Mouse (Mus musculus) lung, embryonic 16.5 days (tissue): Measurements from ENCODE around the gene Mfrp. TPM values are rescaled to one million over a fixed set of nuclear protein-coding genes. Genes with fewer than 3 reads are reported as not detected.

ENCODE experiments used
- ATAC-seq: fragments of 200-750 bp; cut with Nextera tagmentation; 2 replicates; pipeline ENCODE4 v1.8.0; 2017; ENCODE audit warnings: low read depth, mild to moderate bottlenecking, moderate library complexity
- H3K27ac ChIP-seq: fragments of 300-500 bp; sonication (generic); 2 replicates; pipeline ENCODE4 v1.5.1; 2014; ENCODE audit warnings: mild to moderate bottlenecking, control low read depth, low read length
- H3K27me3 ChIP-seq: fragments of 300-500 bp; sonication (generic); 2 replicates; pipeline ENCODE4 v1.6.1; 2014; ENCODE audit warnings: low read depth, low read length, mixed read lengths; ENCODE audit not compliant: control insufficient read depth, insufficient read depth
- H3K36me3 ChIP-seq: fragments of 300-500 bp; sonication (generic); 2 replicates; pipeline ENCODE4 v1.6.1; 2014; ENCODE audit warnings: low read length; ENCODE audit not compliant: control insufficient read depth, insufficient read depth
- H3K4me1 ChIP-seq: fragments of 300-500 bp; sonication (generic); replicated peaks from 2 replicates; pipeline ENCODE4 v1.6.1; 2014; ENCODE audit warnings: low read length, mixed read lengths; ENCODE audit not compliant: control insufficient read depth, insufficient read depth
- H3K4me2 ChIP-seq: fragments of 300-500 bp; sonication (generic); 2 replicates; pipeline ENCODE4 v1.6.1; 2014; ENCODE audit warnings: low read depth, low read length, control low read depth
- H3K4me3 ChIP-seq: fragments of 300-500 bp; sonication (generic); 2 replicates; pipeline ENCODE4 v1.5.1; 2014; ENCODE audit warnings: mild to moderate bottlenecking, low read length, control low read depth
- H3K9ac ChIP-seq: fragments of 300-500 bp; sonication (generic); 2 replicates; pipeline ENCODE4 v1.6.1; 2014; ENCODE audit warnings: low read length, control low read depth
- H3K9me3 ChIP-seq: fragments of 300-500 bp; sonication (generic); 2 replicates; pipeline ENCODE4 v1.6.1; 2016; ENCODE audit warnings: low read length; ENCODE audit not compliant: control insufficient read depth
- WGBS: fragments of 180-500 bp; shearing (Covaris S2); extraction: QIAGEN DNeasy Blood & Tissue Kit; methylation state at CpG from one replicate; pipeline ENCODE4 v1.1.7; 2014; 5-methylcytosine and 5-hydroxymethylcytosine counted together
- polyA plus RNA-seq: library from polyadenylated mRNA; unstranded; fragments of >200 nt; fragmentation: Nextera tagmentation; extraction: Ambion mirVana; gene quantifications from 2 replicates; pipeline ENCODE4 v1.2.1, GENCODE M21; 2015

The Mfrp gene
- polyA plus RNA-seq, 1 experiment from 2014 or later = 0.21 TPM

GRCm38 (mm10) chr9:44083392-44084121 is 18.0 kb upstream of the Mfrp start:
- Histone ChIP-seq H3K4me2 (peak overlapping the region; percentile 99), H3K4me3 (peak overlapping the region; percentile 65), H3K27me3 (peaks cover 18% of the 10 kb centered on the region), H3K36me3 (no peaks in the 10 kb centered on the region), H3K9me3 (no peaks in the 10 kb centered on the region), H3K27ac (no peak overlapping the region), H3K4me1 (peaks cover 39% of the 10 kb centered on the region), H3K9ac (no peak overlapping the region)
- WGBS = 8% methylated on average over 23 of the region's 23 CpGs
- 0 out of 2 replicates have a peak, but pooled peaks have one; percentile 3 for ATAC-seq

- peak overlapping the region; percentile 65 for H3K4me3 ChIP-seq
- peak overlapping the region; percentile 99 for H3K4me2 ChIP-seq
- H3K27me3 ChIP-seq = peaks cover 18% of the 10 kb centered on the region
- H3K36me3 ChIP-seq = no peaks in the 10 kb centered on the region
- peak; percentile 11; the same call in 1 of the 2 replicates for ATAC-seq
- H3K4me1 ChIP-seq = peaks cover 35% of the 10 kb centered on the region
- H3K9ac ChIP-seq = peak overlapping the region; percentile 82
- H3K27ac ChIP-seq = peak overlapping the region; percentile 7; the same call in 1 of the 2 replicates
- WGBS = 1% methylated on average over 14 of the region's 14 CpGs
- no peaks in the 10 kb centered on the region for H3K9me3 ChIP-seq
Measured at GRCm38 (mm10) chr9:44084236-44084635, 17.3 kb upstream of the Mfrp start.

- peak overlapping the region; percentile 99 for H3K4me2 ChIP-seq
- H3K9ac ChIP-seq = peak overlapping the region; percentile 82
- ATAC-seq = peak; percentile 87
- no peaks in the 10 kb centered on the region for H3K36me3 ChIP-seq
- peaks cover 18% of the 10 kb centered on the region for H3K27me3 ChIP-seq
- no peaks in the 10 kb centered on the region for H3K9me3 ChIP-seq
- under 1% methylated on average over 60 of the region's 62 CpGs for WGBS
- no peak overlapping the region for H3K27ac ChIP-seq
- H3K4me3 ChIP-seq = peak overlapping the region; percentile 65
- H3K4me1 ChIP-seq = peaks cover 32% of the 10 kb centered on the region
Measured at GRCm38 (mm10) chr9:44084659-44085229, 16.8 kb upstream of the Mfrp start.

- H3K4me2 ChIP-seq = peak overlapping the region; percentile 99
Measured at GRCm38 (mm10) chr9:44085276-44085675, 16.3 kb upstream of the Mfrp start.

GRCm38 (mm10) chr9:44085741-44086665 is 15.5 kb upstream of the Mfrp start:
- no peak for ATAC-seq
- Histone ChIP-seq H3K27ac (no peak overlapping the region), H3K9me3 (no peaks in the 10 kb centered on the region), H3K36me3 (no peaks in the 10 kb centered on the region), H3K4me1 (peaks cover 32% of the 10 kb centered on the region), H3K27me3 (peaks cover 18% of the 10 kb centered on the region), H3K4me2 (peak overlapping the region; percentile 99; the same call in 1 of the 2 replicates), H3K9ac (no peak overlapping the region), H3K4me3 (no peak overlapping the region; the same call in 1 of the 2 replicates)
- WGBS = 61% methylated on average over 14 of the region's 15 CpGs

More at GRCm38 (mm10) chr9:44085276-44085675, 16.3 kb upstream of the Mfrp start:
- Histone ChIP-seq H3K36me3 (no peaks in the 10 kb centered on the region), H3K27me3 (peaks cover 18% of the 10 kb centered on the region), H3K9me3 (no peaks in the 10 kb centered on the region), H3K4me3 (peak overlapping the region; percentile 65), H3K9ac (peak overlapping the region; percentile 82), H3K4me1 (peaks cover 32% of the 10 kb centered on the region), H3K27ac (no peak overlapping the region)
- ATAC-seq = peak; percentile 31; the same call in 1 of the 2 replicates
- 6% methylated on average over 10 of the region's 10 CpGs for WGBS

- Histone ChIP-seq H3K4me2 (no peak overlapping the region), H3K9me3 (no peaks in the 10 kb centered on the region), H3K36me3 (no peaks in the 10 kb centered on the region), H3K4me1 (peaks cover 32% of the 10 kb centered on the region), H3K4me3 (no peak overlapping the region), H3K27me3 (peaks cover 18% of the 10 kb centered on the region), H3K9ac (no peak overlapping the region), H3K27ac (no peak overlapping the region)
- WGBS = 40% methylated on average over 10 of the region's 10 CpGs
- ATAC-seq = no peak
Measured at GRCm38 (mm10) chr9:44086960-44087359, 14.6 kb upstream of the Mfrp start.

- 8% methylated on average over 15 of the region's 15 CpGs for WGBS
- Histone ChIP-seq H3K4me1 (peaks cover 32% of the 10 kb centered on the region), H3K4me3 (no peak overlapping the region)
Measured at GRCm38 (mm10) chr9:44087761-44088455, 13.6 kb upstream of the Mfrp start.

GRCm38 (mm10) chr9:44088877-44089608 is 12.5 kb upstream of the Mfrp start:
- Histone ChIP-seq H3K4me3 (no peak overlapping the region), H3K4me2 (no peak overlapping the region), H3K36me3 (no peaks in the 10 kb centered on the region), H3K9me3 (no peaks in the 10 kb centered on the region), H3K27ac (no peak overlapping the region), H3K4me1 (peaks cover 26% of the 10 kb centered on the region), H3K9ac (no peak overlapping the region), H3K27me3 (peaks cover 10% of the 10 kb centered on the region)
- no peak for ATAC-seq
- 50% methylated on average over 12 of the region's 12 CpGs for WGBS

More at GRCm38 (mm10) chr9:44087761-44088455, 13.6 kb upstream of the Mfrp start:
- H3K27ac ChIP-seq = no peak overlapping the region
- H3K36me3 ChIP-seq = no peaks in the 10 kb centered on the region
- H3K4me2 ChIP-seq = no peak overlapping the region
- peaks cover 16% of the 10 kb centered on the region for H3K27me3 ChIP-seq
- no peak for ATAC-seq
- no peaks in the 10 kb centered on the region for H3K9me3 ChIP-seq
- no peak overlapping the region for H3K9ac ChIP-seq
